Mouse (Mus musculus): Measurements from ENCODE around the gene Ndel1. TPM values are rescaled to one million over a fixed set of nuclear protein-coding genes. Genes with fewer than 3 reads are reported as not detected.
"Not testable (repeated sequence)": the region's sequence is repeated elsewhere in the genome, so short reads cannot be mapped to it uniquely, and the experiment has no call there.

Gene Ndel1
- total and polyA plus RNA-seq, 3 experiments, result 31.1 to 46.9 (median 35.2) TPM

DNA sequence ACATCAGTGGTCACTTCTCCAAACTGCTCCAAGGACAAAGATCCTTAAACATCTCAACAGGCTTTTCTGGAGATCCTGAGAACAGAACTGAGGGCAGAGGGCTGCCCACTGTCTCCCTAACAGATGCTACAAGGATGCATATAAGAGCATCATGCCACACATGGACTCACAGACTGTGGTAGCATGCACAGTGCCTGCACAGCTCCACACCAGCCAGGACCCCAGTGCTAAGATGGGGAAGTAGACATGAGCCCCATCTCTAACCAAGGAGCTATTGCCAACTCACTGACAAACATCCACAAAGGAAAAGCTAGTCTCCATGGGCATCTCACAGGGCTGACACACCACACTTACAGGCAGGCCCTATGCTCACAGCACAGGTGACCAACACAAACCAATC is 38.1 kb downstream of the Ndel1 start:
- Histone ChIP-seq H3K4me2 (ENCODE audit: insufficient read depth, low read depth, poor library complexity, severe bottlenecking) (no peak overlapping the region), H3K27ac (ENCODE audit: insufficient read depth, low read depth) (no peak overlapping the region), H3K9ac (ENCODE audit: insufficient read depth, low read depth) (no peak overlapping the region), H3K27me3 (replicated peaks) (no peaks in the 10 kb centered on the region), H3K79me2 (replicated peaks; ENCODE audit: control insufficient read depth, extremely low read depth, insufficient read depth, poor library complexity, severe bottlenecking) (peaks cover 2% of the 10 kb centered on the region; the same call in 1 of the 2 replicates), H3K9me3 (replicated peaks; ENCODE audit: low read length) (no peaks in the 10 kb centered on the region), H3K4me1 (ENCODE audit: control insufficient read depth in 1 of 2, insufficient read depth in 2 of 2) (no peaks in the 10 kb centered on the region), H3K4me3 (replicated peaks in 1 of 3; ENCODE audit: low read depth in 2 of 3, low read length in 2 of 3, poor library complexity in 1 of 3) (no peak overlapping the region), H3K36me3 (replicated peaks in 1 of 2; ENCODE audit: control insufficient read depth in 1 of 2, insufficient read depth in 1 of 2, low read length in 1 of 2) (peaks cover 48 to 81% of the 10 kb centered on the region in 2 experiments)
- TF ChIP-seq MYC (IDR thresholded peaks at IDR 0.05; ENCODE audit: low read depth, low read length), result no peak
- no peak for TF ChIP-seq USF2 (conservative IDR thresholded peaks at IDR 0.05; ENCODE audit: low read depth, low read length)
- TF ChIP-seq SIN3A (IDR thresholded peaks at IDR 0.05; ENCODE audit: low read length), result no peak
- no peak for DNase-seq (ENCODE audit: extremely low read depth)
- in situ Hi-C loops (cut with MboI; ENCODE audit: low pct_ligation_motif_present, low pct_unique_long_range_greater_than_20kb, low sequenced_read_pairs) (no loop called here), dilution Hi-C loops (cut with MboI; ENCODE audit: extremely low pct_ligation_motif_present, extremely low pct_unique_long_range_greater_than_20kb, low sequenced_read_pairs) (no loop called here)

GRCm38 (mm10) chr11:68832793-68833192 is 38.9 kb downstream of the Ndel1 start:
- Histone ChIP-seq H3K4me3 (replicated peaks in 1 of 3; ENCODE audit: low read depth in 2 of 3, low read length in 2 of 3, poor library complexity in 1 of 3) (no peak overlapping the region), H3K9me3 (replicated peaks; ENCODE audit: low read length) (no peaks in the 10 kb centered on the region), H3K36me3 (replicated peaks in 1 of 2; ENCODE audit: control insufficient read depth in 1 of 2, insufficient read depth in 1 of 2, low read length in 1 of 2) (peaks cover 55 to 85% of the 10 kb centered on the region in 2 experiments), H3K4me2 (ENCODE audit: insufficient read depth, low read depth, poor library complexity, severe bottlenecking) (no peak overlapping the region), H3K79me2 (replicated peaks; ENCODE audit: control insufficient read depth, extremely low read depth, insufficient read depth, poor library complexity, severe bottlenecking) (peaks cover 2% of the 10 kb centered on the region; the same call in 1 of the 2 replicates), H3K27me3 (replicated peaks) (no peaks in the 10 kb centered on the region), H3K27ac (ENCODE audit: insufficient read depth, low read depth) (no peak overlapping the region), H3K4me1 (ENCODE audit: control insufficient read depth in 1 of 2, insufficient read depth in 2 of 2) (no peaks in the 10 kb centered on the region), H3K9ac (ENCODE audit: insufficient read depth, low read depth) (no peak overlapping the region)
- TF ChIP-seq ZNF384 (IDR thresholded peaks at IDR 0.05; ENCODE audit: low read depth, low read length) (no peak), MAZ (IDR thresholded peaks at IDR 0.05; ENCODE audit: low read depth, low read length) (no peak), CTCF (conservative IDR thresholded peaks at IDR 0.05 in 1 of 2, IDR thresholded peaks at IDR 0.05 in 1 of 2; ENCODE audit: low read depth in 2 of 2, low read length in 2 of 2) (no peak), MAFK (IDR thresholded peaks at IDR 0.05; ENCODE audit: insufficient replicate concordance, low read length) (no peak), E2F4 (IDR thresholded peaks at IDR 0.05; ENCODE audit: insufficient replicate concordance, low read depth, low read length) (no peak), MXI1 (IDR thresholded peaks at IDR 0.05; ENCODE audit: low read depth, low read length) (no peak), RCOR1 (conservative IDR thresholded peaks at IDR 0.05; ENCODE audit: low read depth, low read length) (no peak), ETS1 (conservative IDR thresholded peaks at IDR 0.05; ENCODE audit: low read depth, low read length) (no peak), EP300 (IDR thresholded peaks at IDR 0.05; ENCODE audit: low read length) (no peak), BHLHE40 (IDR thresholded peaks at IDR 0.05; ENCODE audit: low read depth, low read length) (no peak), NRF1 (IDR thresholded peaks at IDR 0.05; ENCODE audit: low read depth, low read length) (no peak), KAT2A (IDR thresholded peaks at IDR 0.05; ENCODE audit: insufficient replicate concordance, low read length) (no peak)
- dilution Hi-C loops (cut with MboI; ENCODE audit: extremely low pct_ligation_motif_present, extremely low pct_unique_long_range_greater_than_20kb, low sequenced_read_pairs) (no loop called here), in situ Hi-C loops (cut with MboI; ENCODE audit: low pct_ligation_motif_present, low pct_unique_long_range_greater_than_20kb, low sequenced_read_pairs) (no loop called here)
- DNase-seq (ENCODE audit: extremely low read depth), result no peak

DNA sequence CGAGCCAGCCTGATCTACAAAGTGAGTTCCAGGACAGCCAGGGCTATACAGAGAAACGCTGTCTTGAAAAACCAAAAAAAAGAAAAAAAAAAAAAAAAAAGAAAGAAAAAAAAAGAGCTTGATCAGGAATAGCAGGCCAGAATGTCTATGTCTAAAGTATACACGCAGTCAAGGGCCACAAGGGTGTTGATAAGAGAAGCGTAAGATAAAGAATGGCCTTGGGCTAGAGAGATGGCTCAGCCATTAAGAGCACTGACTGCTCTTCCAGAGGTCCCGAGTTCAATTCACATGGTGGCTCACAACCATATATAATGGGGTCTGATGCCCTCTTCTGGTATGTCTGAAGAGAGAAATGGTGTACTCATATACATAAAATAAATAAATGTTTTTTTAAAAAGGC is 40.1 kb downstream of the Ndel1 start:
- DNase-seq (ENCODE audit: extremely low read depth); in situ Hi-C loops (cut with MboI; ENCODE audit: low pct_ligation_motif_present, low pct_unique_long_range_greater_than_20kb, low sequenced_read_pairs); H3K27me3 ChIP-seq (replicated peaks); H3K9me3 ChIP-seq (replicated peaks; ENCODE audit: low read length); H3K4me3 ChIP-seq (replicated peaks in 1 of 3; ENCODE audit: low read depth in 2 of 3, low read length in 2 of 3, poor library complexity in 1 of 3); H3K27ac ChIP-seq (ENCODE audit: insufficient read depth, low read depth); dilution Hi-C loops (cut with MboI; ENCODE audit: extremely low pct_ligation_motif_present, extremely low pct_unique_long_range_greater_than_20kb, low sequenced_read_pairs); H3K9ac ChIP-seq (ENCODE audit: insufficient read depth, low read depth); H3K79me2 ChIP-seq (replicated peaks; ENCODE audit: control insufficient read depth, extremely low read depth, insufficient read depth, poor library complexity, severe bottlenecking); H3K4me1 ChIP-seq (ENCODE audit: control insufficient read depth in 1 of 2, insufficient read depth in 2 of 2); H3K4me2 ChIP-seq (ENCODE audit: insufficient read depth, low read depth, poor library complexity, severe bottlenecking): not testable (repeated sequence)
- peaks cover 62 to 88% of the 10 kb centered on the region in 2 experiments for H3K36me3 ChIP-seq (replicated peaks in 1 of 2; ENCODE audit: control insufficient read depth in 1 of 2, insufficient read depth in 1 of 2, low read length in 1 of 2)
